Mouse (Mus musculus): ENCODE measurements around the gene Als2.

GRCm38 (mm10) chr1:59211651-59212050, 25.4 kb downstream of the Als2 start:
- TF ChIP-seq CTCF (IDR thresholded peaks at IDR 0.05; ENCODE audit: low read depth), result no peak
- no peak for TF ChIP-seq EP300 (IDR thresholded peaks at IDR 0.05; ENCODE audit: low read depth)

Measured in liver, embryonic 14.5 days (tissue).